10 mouse cellular contexts compared by ENCODE assay signal in the genomic region with DNA sequence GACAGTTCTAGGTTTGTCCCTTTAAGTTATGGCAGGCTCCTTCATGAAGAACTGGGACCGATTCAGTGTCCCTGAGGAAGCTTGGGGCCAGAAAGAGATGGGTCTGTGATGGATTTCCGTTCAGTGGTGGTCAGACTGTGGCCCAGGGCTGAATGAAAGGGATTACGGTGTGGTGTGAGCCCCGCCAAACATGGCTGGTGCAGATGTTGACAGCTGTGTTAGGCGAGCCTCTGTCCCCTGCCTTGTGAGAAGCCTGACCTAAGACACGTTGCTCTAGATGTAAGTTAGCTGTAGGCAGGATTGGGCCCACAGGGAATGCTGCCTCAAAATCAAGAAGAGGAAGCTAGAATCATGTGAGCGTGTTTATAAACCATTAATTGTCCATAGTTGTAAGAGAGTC. TPM values are rescaled to one million over a fixed set of nuclear protein-coding genes. Genes with fewer than 3 reads are reported as not detected.
A peak's percentile ranks its signal among the peaks of the same experiment; 100 is the strongest.
DNase-seq lines count a peak whose midpoint lies in the region; ATAC-seq and TF ChIP-seq lines count a peak whose summit lies in the region.
"Had no signal": no experiment of that assay in that cellular context is flagged by ENCODE, and none has a peak within 500 bp of the region (broad histone marks: within the 10 kb centered on the region; RNA-seq: fewer than 3 reads in every experiment).

No protein-coding gene starts in this region.

- no peak overlapping the region for H3K9ac ChIP-seq in hindbrain, embryonic 14.5 days
- H3K9ac ChIP-seq in hindbrain, embryonic 16.5 days (ENCODE audit: low read depth, low read length), result no peak overlapping the region
- no peak overlapping the region for H3K9ac ChIP-seq in liver, embryonic 11.5 days (ENCODE audit: low read depth, low read length)

- TF ChIP-seq POLR2A in testis, adult 2 months (IDR thresholded peaks at IDR 0.05; ENCODE audit: control insufficient read depth, low read depth, low read length), result no peak

- 59% methylated on average over 7 of the region's 7 CpGs for WGBS in hindbrain, embryonic 14.5 days
- WGBS in hindbrain, embryonic 16.5 days, result 66% methylated on average over 7 of the region's 7 CpGs
- WGBS in liver, embryonic 11.5 days, result 51% methylated on average over 7 of the region's 7 CpGs

- peaks cover 43% of the 10 kb centered on the region for H3K27me3 ChIP-seq in hindbrain, embryonic 14.5 days (ENCODE audit: control insufficient read depth, insufficient read depth, low read length)
- H3K27me3 ChIP-seq in hindbrain, embryonic 16.5 days (replicated peaks; ENCODE audit: control insufficient read depth, insufficient read depth, low read length), result peaks cover 20% of the 10 kb centered on the region
- H3K27me3 ChIP-seq in testis, adult 2 months (ENCODE audit: control insufficient read depth, insufficient read depth, low read length), result no peaks in the 10 kb centered on the region; the same call in 1 of the 2 replicates
- H3K27me3 ChIP-seq in liver, embryonic 11.5 days (replicated peaks; ENCODE audit: control insufficient read depth, insufficient read depth, low read length), result peaks cover 55% of the 10 kb centered on the region

- no peak for ATAC-seq in hindbrain, embryonic 14.5 days (ENCODE audit: low FRiP score)
- ATAC-seq in hindbrain, embryonic 16.5 days, result no peak
- ATAC-seq in liver, embryonic 11.5 days (replicated peaks; ENCODE audit: low FRiP score), result no peak

- H3K9me3 ChIP-seq in hindbrain, embryonic 14.5 days (ENCODE audit: control insufficient read depth, low read length), result no peaks in the 10 kb centered on the region
- no peaks in the 10 kb centered on the region for H3K9me3 ChIP-seq in hindbrain, embryonic 16.5 days (ENCODE audit: control insufficient read depth, low read length)
- no peaks in the 10 kb centered on the region for H3K9me3 ChIP-seq in liver, embryonic 11.5 days (ENCODE audit: control insufficient read depth, low read length)

- H3K4me3 ChIP-seq in hindbrain, embryonic 14.5 days (replicated peaks; ENCODE audit: low read length), result no peak overlapping the region
- H3K4me3 ChIP-seq in hindbrain, embryonic 16.5 days (ENCODE audit: low read length), result no peak overlapping the region
- H3K4me3 ChIP-seq in testis, adult 2 months (ENCODE audit: control insufficient read depth, low read depth, low read length), result peak overlapping the region; percentile 38
- H3K4me3 ChIP-seq in liver, embryonic 11.5 days (ENCODE audit: low read depth, low read length), result peak overlapping the region; percentile 50; the same call in 1 of the 2 replicates

- H3K36me3 ChIP-seq in hindbrain, embryonic 14.5 days (replicated peaks; ENCODE audit: control insufficient read depth, insufficient read depth), result no peaks in the 10 kb centered on the region
- H3K36me3 ChIP-seq in hindbrain, embryonic 16.5 days (ENCODE audit: control insufficient read depth, insufficient read depth, low read length), result no peaks in the 10 kb centered on the region
- no peaks in the 10 kb centered on the region for H3K36me3 ChIP-seq in testis, adult 2 months (ENCODE audit: control insufficient read depth, insufficient read depth, low read length)
- H3K36me3 ChIP-seq in liver, embryonic 11.5 days (ENCODE audit: control insufficient read depth, insufficient read depth, low read length), result no peaks in the 10 kb centered on the region

- no peak for TF ChIP-seq CTCF in testis, adult 2 months (IDR thresholded peaks at IDR 0.05; ENCODE audit: control insufficient read depth, insufficient read depth, insufficient replicate concordance, low read depth, low read length)

- H3K4me2 ChIP-seq in hindbrain, embryonic 14.5 days (replicated peaks), result 0 out of 2 replicates have a peak overlapping the region, but pooled peaks have one; percentile 100
- H3K4me2 ChIP-seq in hindbrain, embryonic 16.5 days (ENCODE audit: low read length), result no peak overlapping the region
- H3K4me2 ChIP-seq in liver, embryonic 11.5 days, result peak overlapping the region; percentile 74

- H3K4me1 ChIP-seq in hindbrain, embryonic 14.5 days (replicated peaks; ENCODE audit: control insufficient read depth, insufficient read depth, low read length), result peaks cover 15% of the 10 kb centered on the region
- peaks cover 6% of the 10 kb centered on the region for H3K4me1 ChIP-seq in hindbrain, embryonic 16.5 days (ENCODE audit: control insufficient read depth, insufficient read depth, low read depth, low read length)
- peaks cover 9% of the 10 kb centered on the region for H3K4me1 ChIP-seq in testis, adult 2 months (ENCODE audit: control insufficient read depth, insufficient read depth, low read length)
- no peaks in the 10 kb centered on the region for H3K4me1 ChIP-seq in liver, embryonic 11.5 days (replicated peaks; ENCODE audit: control insufficient read depth, insufficient read depth, low read length)

- no peak overlapping the region for H3K27ac ChIP-seq in hindbrain, embryonic 14.5 days
- no peak overlapping the region for H3K27ac ChIP-seq in hindbrain, embryonic 16.5 days (ENCODE audit: low read depth, low read length)
- peak overlapping the region; percentile 40; the same call in 1 of the 2 replicates for H3K27ac ChIP-seq in testis, adult 2 months (ENCODE audit: control insufficient read depth, insufficient read depth, low read depth, low read length)
- no peak overlapping the region for H3K27ac ChIP-seq in liver, embryonic 11.5 days (ENCODE audit: low read depth, low read length)

- DNase-seq in hindbrain, embryonic 14.5 days (ENCODE audit: low spot score), result no peak
- DNase-seq in testis, postnatal 14 days (ENCODE audit: low spot score), result no peak
- DNase-seq in liver, embryonic 11.5 days (ENCODE audit: low spot score), result no peak
- no peak for DNase-seq in T-cell, adult 2 months (ENCODE audit: low spot score)
- DNase-seq in gastrocnemius, adult 18-20 months (ENCODE audit: low spot score), result no peak
- DNase-seq in thymus, postnatal 25 days, result no peak
- DNase-seq: adrenal gland, adult 8-10 months; thymus, adult 18-20 months had no signal

RNA-seq across cellular contexts. Expression of a gene that starts 1.0 kb away (rescaled TPM):
- polyA plus RNA-seq in hindbrain, embryonic 14.5 days (2014; fragmentation: Nextera tagmentation; extraction: Ambion mirVana), result 3.2 and 5.1 TPM in 2 replicates
- 4.2 and 4.8 TPM in 2 replicates for polyA plus RNA-seq in hindbrain, embryonic 16.5 days (2015; fragmentation: Nextera tagmentation; extraction: Ambion mirVana)
- 2.9 and 3.4 TPM in 2 replicates for polyA plus RNA-seq in testis, adult 2 months (2012; rRNA removed)
- polyA plus RNA-seq in liver, embryonic 11.5 days (2014; fragmentation: Nextera tagmentation; extraction: Ambion mirVana), result 10.5 and 12.3 TPM in 2 replicates
- 1 to 10 TPM; 7.6 to 9.0 TPM for total RNA-seq in gastrocnemius, adult 18-20 months (2021)

Comparison
In these comparisons a context has a peak if more than half of its experiments do, and no peak if none do; other contexts are left out.
1. H3K4me3 ChIP-seq: peak in testis, adult 2 months (single experiment) and liver, embryonic 11.5 days (single experiment); none in hindbrain, embryonic 14.5 days (single experiment) and hindbrain, embryonic 16.5 days (single experiment).